Comparison of ENCODE assay signal across 8 mouse cellular contexts in genomic region chr6:134659108-134659958, GRCm38 (mm10). TPM values are rescaled to one million over a fixed set of nuclear protein-coding genes. Genes with fewer than 3 reads are reported as not detected.
A peak's percentile ranks its signal among the peaks of the same experiment; 100 is the strongest.
DNase-seq lines count a peak whose midpoint lies in the region; ATAC-seq and TF ChIP-seq lines count a peak whose summit lies in the region.

No protein-coding gene starts in this region.

- ATAC-seq in limb, embryonic 15.5 days (ENCODE audit: insufficient number of reproducible peaks, low FRiP score, low TSS enrichment, low read depth): peak; percentile 69; the same call in 1 of the 2 replicates
- ATAC-seq in midbrain, embryonic 16.5 days: peak; percentile 95

- peak; percentile 77 for DNase-seq in CD4-positive, CD25-positive, alpha-beta regulatory T cell, adult 2 months (ENCODE audit: low read depth, low spot score)
- DNase-seq in adrenal gland, postnatal 10 days: peak; percentile 62
- peak; percentile 47 for DNase-seq in embryonic facial prominence, embryonic 10.5 days (ENCODE audit: low spot score)
- DNase-seq in heart, adult 9 months (ENCODE audit: low spot score in 2 of 2): peak; percentile 59
- DNase-seq in kidney, adult 2 months: peak; percentile 87
- peak; percentile 45 for DNase-seq in thymus, adult 2 months

- H3K4me3 ChIP-seq in embryonic facial prominence, embryonic 10.5 days: no peak overlapping the region
- no peak overlapping the region for H3K4me3 ChIP-seq in kidney, adult 2 months (ENCODE audit: insufficient read depth, low read depth, low read length)
- no peak overlapping the region for H3K4me3 ChIP-seq in limb, embryonic 15.5 days
- no peak overlapping the region for H3K4me3 ChIP-seq in midbrain, embryonic 16.5 days (ENCODE audit: low read depth, low read length)
- H3K4me3 ChIP-seq in thymus, adult 2 months (ENCODE audit: control insufficient read depth, insufficient read depth, low read length): no peak overlapping the region

- no peaks in the 10 kb centered on the region for H3K9me3 ChIP-seq in embryonic facial prominence, embryonic 10.5 days
- no peaks in the 10 kb centered on the region for H3K9me3 ChIP-seq in limb, embryonic 15.5 days
- H3K9me3 ChIP-seq in midbrain, embryonic 16.5 days (replicated peaks; ENCODE audit: control insufficient read depth, low read length, poor library complexity, severe bottlenecking): no peaks in the 10 kb centered on the region

- peak; percentile 75 for TF ChIP-seq CTCF in kidney, adult 2 months (conservative IDR thresholded peaks at IDR 0.05; ENCODE audit: insufficient read depth, insufficient read length, low read depth, low read length)
- no peak for TF ChIP-seq CTCF in thymus, adult 2 months (IDR thresholded peaks at IDR 0.05; ENCODE audit: borderline replicate concordance, control insufficient read depth, extremely low read depth, insufficient read depth, low read length, poor library complexity)

- H3K4me2 ChIP-seq in limb, embryonic 15.5 days: 0 out of 2 replicates have a peak overlapping the region, but pooled peaks have one; percentile 19
- H3K4me2 ChIP-seq in midbrain, embryonic 16.5 days (ENCODE audit: low read length): 0 out of 2 replicates have a peak overlapping the region, but pooled peaks have one; percentile 26

- peaks cover 15% of the 10 kb centered on the region for H3K4me1 ChIP-seq in embryonic facial prominence, embryonic 10.5 days
- peaks cover 5% of the 10 kb centered on the region; the same call in 1 of the 2 replicates for H3K4me1 ChIP-seq in kidney, adult 2 months (ENCODE audit: control insufficient read depth, insufficient read depth, low read length)
- H3K4me1 ChIP-seq in limb, embryonic 15.5 days: 0 out of 2 replicates have a peak, but pooled peaks cover 2% of the 10 kb centered on the region
- H3K4me1 ChIP-seq in midbrain, embryonic 16.5 days (ENCODE audit: control insufficient read depth, insufficient read depth, low read length): no peaks in the 10 kb centered on the region
- H3K4me1 ChIP-seq in thymus, adult 2 months (replicated peaks; ENCODE audit: control insufficient read depth, insufficient read depth, low read length): no peaks in the 10 kb centered on the region

- H3K9ac ChIP-seq in limb, embryonic 15.5 days: no peak overlapping the region
- no peak overlapping the region for H3K9ac ChIP-seq in midbrain, embryonic 16.5 days (ENCODE audit: low read depth, low read length)

- WGBS in embryonic facial prominence, embryonic 10.5 days: 22% methylated on average over 9 of the region's 9 CpGs
- WGBS in kidney, adult 2 months: 15% methylated on average over 9 of the region's 9 CpGs
- WGBS in limb, embryonic 15.5 days: 17% methylated on average over 9 of the region's 9 CpGs
- 20% methylated on average over 9 of the region's 9 CpGs for WGBS in midbrain, embryonic 16.5 days
- WGBS in thymus, adult 2 months: 33% methylated on average over 9 of the region's 9 CpGs

- no peak overlapping the region for H3K27ac ChIP-seq in embryonic facial prominence, embryonic 10.5 days (replicated peaks)
- no peak overlapping the region for H3K27ac ChIP-seq in kidney, adult 2 months (ENCODE audit: insufficient read depth, low read depth, low read length)
- H3K27ac ChIP-seq in limb, embryonic 15.5 days: no peak overlapping the region; the same call in 1 of the 2 replicates
- no peak overlapping the region for H3K27ac ChIP-seq in midbrain, embryonic 16.5 days (ENCODE audit: low read length)
- no peak overlapping the region for H3K27ac ChIP-seq in thymus, adult 2 months (ENCODE audit: control insufficient read depth, insufficient read depth, low read length)

- H3K36me3 ChIP-seq in embryonic facial prominence, embryonic 10.5 days (replicated peaks): no peaks in the 10 kb centered on the region
- H3K36me3 ChIP-seq in kidney, adult 2 months (ENCODE audit: control insufficient read depth, insufficient read depth, low read length): no peaks in the 10 kb centered on the region
- no peaks in the 10 kb centered on the region for H3K36me3 ChIP-seq in limb, embryonic 15.5 days
- no peaks in the 10 kb centered on the region for H3K36me3 ChIP-seq in midbrain, embryonic 16.5 days (ENCODE audit: control insufficient read depth, insufficient read depth, low read length)
- H3K36me3 ChIP-seq in thymus, adult 2 months (ENCODE audit: control insufficient read depth, insufficient read depth, low read length): no peaks in the 10 kb centered on the region

- TF ChIP-seq POLR2A in kidney, adult 2 months (IDR thresholded peaks at IDR 0.05; ENCODE audit: low read depth, low read length): no peak
- TF ChIP-seq POLR2A in thymus, adult 2 months (IDR thresholded peaks at IDR 0.05; ENCODE audit: control insufficient read depth, extremely low read depth, insufficient read depth, low read length, poor library complexity): no peak

- H3K27me3 ChIP-seq in embryonic facial prominence, embryonic 10.5 days (replicated peaks; ENCODE audit: low read depth, poor library complexity, severe bottlenecking): no peaks in the 10 kb centered on the region
- H3K27me3 ChIP-seq in kidney, adult 2 months (replicated peaks; ENCODE audit: control insufficient read depth, insufficient read depth, low read length): no peaks in the 10 kb centered on the region
- H3K27me3 ChIP-seq in limb, embryonic 15.5 days: no peaks in the 10 kb centered on the region
- H3K27me3 ChIP-seq in midbrain, embryonic 16.5 days (ENCODE audit: control insufficient read depth, insufficient read depth, low read depth, low read length): no peaks in the 10 kb centered on the region
- no peaks in the 10 kb centered on the region for H3K27me3 ChIP-seq in thymus, adult 2 months (ENCODE audit: control insufficient read depth, insufficient read depth, low read length)

RNA-seq across cellular contexts. Expression of gene Borcs5, which starts 20.0 kb away (rescaled TPM):
- 10 to 100 TPM; 11.3 to 14.4 TPM for total RNA-seq in adrenal gland, postnatal 10 days (2021)
- 17.7 and 18.4 TPM in 2 replicates for polyA plus RNA-seq in embryonic facial prominence, embryonic 10.5 days (2016; fragmentation: Nextera tagmentation; extraction: Ambion mirVana)
- 14.5 and 15.1 TPM in 2 replicates for polyA plus RNA-seq in kidney, adult 2 months (2012; rRNA removed)
- 20.9 and 21.0 TPM in 2 replicates for polyA plus RNA-seq in limb, embryonic 15.5 days (2015; fragmentation: Nextera tagmentation; extraction: Ambion mirVana)
- 45.3 and 46.2 TPM in 2 replicates for polyA plus RNA-seq in midbrain, embryonic 16.5 days (2015; fragmentation: Nextera tagmentation; extraction: Ambion mirVana)
- polyA plus RNA-seq in thymus, adult 2 months (2012; rRNA removed): 16.9 and 18.8 TPM in 2 replicates

RNA-seq across cellular contexts. Expression of gene Mansc1, which starts 27.0 kb away (rescaled TPM):
- total RNA-seq in adrenal gland, postnatal 10 days (2021): 1 to 10 TPM; 5.5 to 6.9 TPM
- 0.44 and 0.71 TPM in 2 replicates for polyA plus RNA-seq in embryonic facial prominence, embryonic 10.5 days (2016; fragmentation: Nextera tagmentation; extraction: Ambion mirVana)
- polyA plus RNA-seq in kidney, adult 2 months (2012; rRNA removed): 8.8 and 9.6 TPM in 2 replicates
- 3.2 and 3.3 TPM in 2 replicates for polyA plus RNA-seq in limb, embryonic 15.5 days (2015; fragmentation: Nextera tagmentation; extraction: Ambion mirVana)
- 1.0 and 1.2 TPM in 2 replicates for polyA plus RNA-seq in midbrain, embryonic 16.5 days (2015; fragmentation: Nextera tagmentation; extraction: Ambion mirVana)
- 3.4 and 3.9 TPM in 2 replicates for polyA plus RNA-seq in thymus, adult 2 months (2012; rRNA removed)
